19 mouse cellular contexts compared by ENCODE assay signal in genomic region chr11:22950131-22950530, GRCm38 (mm10). TPM values are rescaled to one million over a fixed set of nuclear protein-coding genes. Genes with fewer than 3 reads are reported as not detected.
A peak's percentile ranks its signal among the peaks of the same experiment; 100 is the strongest.
DNase-seq lines count a peak whose midpoint lies in the region; ATAC-seq and TF ChIP-seq lines count a peak whose summit lies in the region.
"Had no signal": no experiment of that assay in that cellular context is flagged by ENCODE, and none has a peak within 500 bp of the region (broad histone marks: within the 10 kb centered on the region; RNA-seq: fewer than 3 reads in every experiment).

No protein-coding gene starts in this region.

- no peak overlapping the region for H3K4me2 ChIP-seq in hindbrain, postnatal 0 days (ENCODE audit: low read depth, low read length)
- no peak overlapping the region for H3K4me2 ChIP-seq in hindbrain, embryonic 12.5 days (replicated peaks)
- H3K4me2 ChIP-seq: embryonic facial prominence, embryonic 12.5 days; hindbrain, embryonic 14.5 days; lung, embryonic 15.5 days had no signal

- no peak overlapping the region for H3K4me3 ChIP-seq in hindbrain, postnatal 0 days (ENCODE audit: low read length)
- H3K4me3 ChIP-seq in hindbrain, embryonic 12.5 days = no peak overlapping the region
- H3K4me3 ChIP-seq in thymus, adult 2 months (ENCODE audit: control insufficient read depth, insufficient read depth, low read length) = no peak overlapping the region
- H3K4me3 ChIP-seq: embryonic facial prominence, embryonic 12.5 days; lung, embryonic 15.5 days; megakaryocyte, embryonic 14.5 days had no signal

- no peaks in the 10 kb centered on the region for H3K4me1 ChIP-seq in hindbrain, postnatal 0 days (ENCODE audit: insufficient read depth, low read length)
- no peaks in the 10 kb centered on the region for H3K4me1 ChIP-seq in hindbrain, embryonic 12.5 days
- no peaks in the 10 kb centered on the region for H3K4me1 ChIP-seq in thymus, adult 2 months (replicated peaks; ENCODE audit: control insufficient read depth, insufficient read depth, low read length)
- H3K4me1 ChIP-seq: embryonic facial prominence, embryonic 12.5 days; lung, embryonic 15.5 days had no signal

- no peaks in the 10 kb centered on the region for H3K27me3 ChIP-seq in hindbrain, postnatal 0 days (ENCODE audit: insufficient read depth, low read length)
- no peaks in the 10 kb centered on the region for H3K27me3 ChIP-seq in hindbrain, embryonic 12.5 days
- H3K27me3 ChIP-seq in thymus, adult 2 months (ENCODE audit: control insufficient read depth, insufficient read depth, low read length) = no peaks in the 10 kb centered on the region
- H3K27me3 ChIP-seq: embryonic facial prominence, embryonic 12.5 days; lung, embryonic 15.5 days; megakaryocyte, embryonic 14.5 days had no signal

- no peak overlapping the region for H3K9ac ChIP-seq in hindbrain, postnatal 0 days (replicated peaks; ENCODE audit: low read length)
- no peak overlapping the region for H3K9ac ChIP-seq in hindbrain, embryonic 12.5 days
- H3K9ac ChIP-seq: embryonic facial prominence, embryonic 12.5 days; hindbrain, embryonic 14.5 days; lung, embryonic 15.5 days had no signal

- intact Hi-C loops in left cerebral cortex, postnatal 36 days (cut with DNase I) = no loop called here

- no peak for ATAC-seq in hindbrain, postnatal 0 days
- ATAC-seq in hindbrain, embryonic 12.5 days (ENCODE audit: low FRiP score) = no peak
- ATAC-seq: midbrain, embryonic 16.5 days had no signal

- H3K27ac ChIP-seq in hindbrain, postnatal 0 days = no peak overlapping the region
- H3K27ac ChIP-seq in hindbrain, embryonic 12.5 days = no peak overlapping the region
- no peak overlapping the region for H3K27ac ChIP-seq in thymus, adult 2 months (ENCODE audit: control insufficient read depth, insufficient read depth, low read length)
- H3K27ac ChIP-seq: embryonic facial prominence, embryonic 12.5 days; hindbrain, embryonic 14.5 days; lung, embryonic 15.5 days had no signal

- DNase-seq in hindbrain, postnatal 0 days (ENCODE audit: low spot score) = no peak
- peak; percentile 28 for DNase-seq in thymus, adult 2 months
- DNase-seq in thymus, adult 18-20 months = no peak
- peak; percentile 84 for DNase-seq in ZHBTc4 (ENCODE audit: low read depth, low spot score)
- DNase-seq in yolk sac, embryonic 10.5 days (ENCODE audit: low spot score) = no peak
- DNase-seq in left cerebral cortex, postnatal 36 days (ENCODE audit: low spot score in 2 of 2) = no peak
- DNase-seq: adrenal gland, postnatal 25 days; cerebellum, adult 8-10 months; heart, postnatal 10 days; kidney, adult 11 months; kidney, postnatal 25 days; layer of hippocampus, adult 9-11 months; right cerebral cortex, adult 18-20 months had no signal

- TF ChIP-seq POLR2A in thymus, adult 2 months (IDR thresholded peaks at IDR 0.05; ENCODE audit: control insufficient read depth, extremely low read depth, insufficient read depth, low read length, poor library complexity) = no peak

- TF ChIP-seq CTCF in hindbrain, postnatal 0 days (IDR thresholded peaks at IDR 0.05; ENCODE audit: low read depth) = 0 out of 2 replicates have a peak, but pooled peaks have one; percentile 12
- TF ChIP-seq CTCF in thymus, adult 2 months (IDR thresholded peaks at IDR 0.05; ENCODE audit: borderline replicate concordance, control insufficient read depth, extremely low read depth, insufficient read depth, low read length, poor library complexity) = 0 out of 2 replicates have a peak, but pooled peaks have one; percentile 28

- H3K36me3 ChIP-seq in hindbrain, postnatal 0 days (ENCODE audit: insufficient read depth, low read length) = no peaks in the 10 kb centered on the region; the same call in 1 of the 2 replicates
- 0 out of 2 replicates have a peak, but pooled peaks cover 6% of the 10 kb centered on the region for H3K36me3 ChIP-seq in hindbrain, embryonic 12.5 days
- no peaks in the 10 kb centered on the region for H3K36me3 ChIP-seq in thymus, adult 2 months (ENCODE audit: control insufficient read depth, insufficient read depth, low read length)
- H3K36me3 ChIP-seq: lung, embryonic 15.5 days had no signal

- 89% methylated on average over 6 of the region's 6 CpGs for WGBS in hindbrain, postnatal 0 days
- 95% methylated on average over 6 of the region's 6 CpGs for WGBS in hindbrain, embryonic 12.5 days
- WGBS in thymus, adult 2 months = 94% methylated on average over 6 of the region's 6 CpGs

- no peaks in the 10 kb centered on the region for H3K9me3 ChIP-seq in hindbrain, postnatal 0 days (ENCODE audit: low read length)
- H3K9me3 ChIP-seq in hindbrain, embryonic 12.5 days (replicated peaks) = no peaks in the 10 kb centered on the region
- H3K9me3 ChIP-seq: embryonic facial prominence, embryonic 12.5 days; lung, embryonic 15.5 days; megakaryocyte, embryonic 14.5 days had no signal

RNA-seq across cellular contexts. Expression of gene Zrsr1, which starts 21.7 kb away (rescaled TPM):
- total RNA-seq in hindbrain, postnatal 0 days (2014; rRNA removed) = 16.7 and 20.6 TPM in 2 replicates
- 8.4 and 9.1 TPM in 2 replicates for polyA plus RNA-seq in hindbrain, postnatal 0 days (2015; fragmentation: Nextera tagmentation; extraction: Ambion mirVana)
- 5.2 and 7.5 TPM in 2 replicates for polyA plus RNA-seq in hindbrain, embryonic 12.5 days (2016; fragmentation: Nextera tagmentation; extraction: Ambion mirVana)
- 3.4 and 3.5 TPM in 2 replicates for polyA plus RNA-seq in thymus, adult 2 months (2012; rRNA removed)
- total RNA-seq in left cerebral cortex, postnatal 36 days (2021) = 10 to 100 TPM; 67.9 to 69.8 TPM

RNA-seq across cellular contexts. Expression of gene Gm28048, which starts 31.8 kb away (rescaled TPM):
- not detected in 2 replicates for total RNA-seq in hindbrain, postnatal 0 days (2014; rRNA removed)
- 3.2 and 3.4 TPM in 2 replicates for polyA plus RNA-seq in hindbrain, postnatal 0 days (2015; fragmentation: Nextera tagmentation; extraction: Ambion mirVana)
- polyA plus RNA-seq in hindbrain, embryonic 12.5 days (2016; fragmentation: Nextera tagmentation; extraction: Ambion mirVana) = 5.7 TPM in 2 replicates
- polyA plus RNA-seq in thymus, adult 2 months (2012; rRNA removed) = not detected in 2 replicates
- 10 to 100 TPM in 1 of 2 experiments, 1 to 10 TPM in 1; 8.7 to 13.7 TPM for total RNA-seq in left cerebral cortex, postnatal 36 days (2021)

RNA-seq across cellular contexts. Expression of gene Commd1, which starts 32.1 kb away (rescaled TPM):
- 11.6 and 15.5 TPM in 2 replicates for total RNA-seq in hindbrain, postnatal 0 days (2014; rRNA removed)
- polyA plus RNA-seq in hindbrain, postnatal 0 days (2015; fragmentation: Nextera tagmentation; extraction: Ambion mirVana) = 242 and 247 TPM in 2 replicates
- 309 and 314 TPM in 2 replicates for polyA plus RNA-seq in hindbrain, embryonic 12.5 days (2016; fragmentation: Nextera tagmentation; extraction: Ambion mirVana)
- polyA plus RNA-seq in thymus, adult 2 months (2012; rRNA removed) = 12.2 and 13.0 TPM in 2 replicates
- 10 to 100 TPM; 38.8 to 44.6 TPM for total RNA-seq in left cerebral cortex, postnatal 36 days (2021)

RNA-seq across cellular contexts. Expression of gene Cct4, which starts 40.2 kb away (rescaled TPM):
- 128 and 143 TPM in 2 replicates for total RNA-seq in hindbrain, postnatal 0 days (2014; rRNA removed)
- 219 and 220 TPM in 2 replicates for polyA plus RNA-seq in hindbrain, postnatal 0 days (2015; fragmentation: Nextera tagmentation; extraction: Ambion mirVana)
- 326 and 341 TPM in 2 replicates for polyA plus RNA-seq in hindbrain, embryonic 12.5 days (2016; fragmentation: Nextera tagmentation; extraction: Ambion mirVana)
- 206 and 311 TPM in 2 replicates for polyA plus RNA-seq in thymus, adult 2 months (2012; rRNA removed)
- total RNA-seq in left cerebral cortex, postnatal 36 days (2021) = 100 to 1,000 TPM in 1 of 2 experiments, 10 to 100 TPM in 1; 99.1 to 110 TPM

RNA-seq across cellular contexts. Expression of gene Fam161a, which starts 57.2 kb away (rescaled TPM):
- 2.9 and 10.7 TPM in 2 replicates for total RNA-seq in hindbrain, postnatal 0 days (2014; rRNA removed)
- 4.9 and 6.8 TPM in 2 replicates for polyA plus RNA-seq in hindbrain, postnatal 0 days (2015; fragmentation: Nextera tagmentation; extraction: Ambion mirVana)
- 7.7 and 8.0 TPM in 2 replicates for polyA plus RNA-seq in hindbrain, embryonic 12.5 days (2016; fragmentation: Nextera tagmentation; extraction: Ambion mirVana)
- 0.17 and 0.66 TPM in 2 replicates for polyA plus RNA-seq in thymus, adult 2 months (2012; rRNA removed)
- 1 to 10 TPM; 2.6 to 4.4 TPM for total RNA-seq in left cerebral cortex, postnatal 36 days (2021)

Comparison
In these comparisons a context has a peak if more than half of its experiments do, and no peak if none do; other contexts are left out.
1. DNase-seq: peak in thymus, adult 2 months (single experiment) and ZHBTc4 (single experiment); none in hindbrain, postnatal 0 days (single experiment), thymus, adult 18-20 months (0 of 2), yolk sac, embryonic 10.5 days (single experiment) and left cerebral cortex, postnatal 36 days (0 of 2).
2. RNA of gene Commd1, which starts 32.1 kb away (polyA plus RNA-seq): 309 to 314 TPM in hindbrain, embryonic 12.5 days and 242 to 247 TPM in hindbrain, postnatal 0 days; 12.2 to 13.0 TPM in thymus, adult 2 months; every median in the first group is over 10 times any median in the second.